Mouse (Mus musculus) ES-E14 (cell line): ENCODE data around the gene Dlst. TPM values are rescaled to one million over a fixed set of nuclear protein-coding genes. Genes with fewer than 3 reads are reported as not detected.

ENCODE experiments used
- DNase-seq: peaks from one replicate; pipeline ENCODE4 v3.0.0-alpha.2; 2013; ENCODE audit warnings: low read depth, low spot score
- H3K27ac ChIP-seq: 2 replicates; pipeline ENCODE4 v1.5.1; 2012; ENCODE audit warnings: low read depth, mild to moderate bottlenecking, low read length, moderate library complexity, mixed read lengths; ENCODE audit not compliant: poor library complexity, insufficient read depth, severe bottlenecking
- H3K36me3 ChIP-seq: 2 replicates; pipeline ENCODE4 v1.6.1; 2012; ENCODE audit warnings: mild to moderate bottlenecking, low read length, moderate library complexity, mixed read lengths; ENCODE audit not compliant: control insufficient read depth, poor library complexity, insufficient read depth, severe bottlenecking
- H3K4me1 ChIP-seq, 2 experiments: fragments of 150-350 bp in 1 of 2; sonication (generic) in 1 of 2; 2 replicates each; pipeline ENCODE4 v1.6.1; 2012; ENCODE audit warnings: low read length in 2 of 2, mild to moderate bottlenecking in 1 of 2, mixed read lengths in 1 of 2; ENCODE audit not compliant: control insufficient read depth in 2 of 2, insufficient read depth in 2 of 2, poor library complexity in 1 of 2
- H3K4me3 ChIP-seq, 2 experiments: fragments of 150-350 bp in 1 of 2; sonication (generic) in 1 of 2; 2 replicates each; pipeline ENCODE4 v1.5.1; 2012; ENCODE audit warnings: low read length in 2 of 2, low read depth in 1 of 2, mild to moderate bottlenecking in 1 of 2, mixed read lengths in 1 of 2; ENCODE audit not compliant: insufficient read depth in 1 of 2, poor library complexity in 1 of 2, severe bottlenecking in 1 of 2
- H3K9ac ChIP-seq: 2 replicates; pipeline ENCODE4 v1.6.1; 2012; ENCODE audit warnings: low read depth, mild to moderate bottlenecking, low read length, mixed read lengths; ENCODE audit not compliant: poor library complexity, insufficient read depth, severe bottlenecking
- H3K9me3 ChIP-seq: fragments of 150-350 bp; sonication (generic); 2 replicates; pipeline ENCODE4 v1.6.1; 2012; ENCODE audit warnings: low read depth, mild to moderate bottlenecking, low read length; ENCODE audit not compliant: control insufficient read depth, insufficient read depth
- CHD2 ChIP-seq: IDR thresholded peaks from 2 replicates; pipeline ENCODE4 v1.6.1; 2014; ENCODE audit warnings: mild to moderate bottlenecking, low read depth, low read length, inconsistent platforms
- HCFC1 ChIP-seq: IDR thresholded peaks from 2 replicates; pipeline ENCODE4 v1.6.1; 2012; ENCODE audit warnings: low read length, inconsistent platforms, borderline replicate concordance; ENCODE audit not compliant: insufficient read depth
- MAFK ChIP-seq: IDR thresholded peaks from 2 replicates; pipeline ENCODE4 v1.6.1; 2014; ENCODE audit warnings: mild to moderate bottlenecking, low read depth, low read length, inconsistent platforms; ENCODE audit not compliant: insufficient read depth
- ZC3H11A ChIP-seq: IDR thresholded peaks from 2 replicates; pipeline ENCODE4 v1.6.1; 2012; ENCODE audit warnings: low read depth, mild to moderate bottlenecking, inconsistent platforms, low read length, borderline replicate concordance
- ZNF384 ChIP-seq: IDR thresholded peaks from 2 replicates; pipeline ENCODE4 v1.6.1; 2012; ENCODE audit warnings: low read depth, low read length, inconsistent platforms
- in situ Hi-C, 2 experiments: fragments of 600-800 bp; cut with MboI; formaldehyde crosslinking; loops; one replicate each; pipeline ENCODE4 v1.15.1; 2025; ENCODE audit warnings: low sequenced_read_pairs in 2 of 2, inconsistent platforms in 1 of 2; ENCODE audit not compliant: unreplicated experiment in 2 of 2
- total RNA-seq: library from RNA; depleted of rRNA; stranded (reverse); fragments of 300-350 nt; gene quantifications from 2 replicates; pipeline ENCODE4 v1.2.3, GENCODE M21; 2012

The Dlst gene
- total RNA-seq, 1 experiment, result 98.8 TPM

GRCm38 (mm10) chr12:85170948-85171307, 60.3 kb downstream of the Dlst start:
- TF ChIP-seq ZC3H11A (no peak), HCFC1 (no peak), ZNF384 (no peak), MAFK (no peak), CHD2 (no peak)
- peaks cover 0 to 14% of the 10 kb centered on the region in 2 experiments; a peak in 1 of 4 replicates for H3K4me1 ChIP-seq
- H3K9me3 ChIP-seq, result no peaks in the 10 kb centered on the region
- no peak overlapping the region for H3K4me3 ChIP-seq
- H3K36me3 ChIP-seq, result no peaks in the 10 kb centered on the region
- no peak overlapping the region for H3K9ac ChIP-seq
- H3K27ac ChIP-seq, result no peak overlapping the region
- in situ Hi-C loops, result no loop called here
- DNase-seq, result no peak

- in situ Hi-C loops, result no loop called here
- DNase-seq, result no peak
- H3K4me3 ChIP-seq, result no peak overlapping the region
- no peaks in the 10 kb centered on the region for H3K36me3 ChIP-seq
- H3K9ac ChIP-seq, result no peak overlapping the region
- TF ChIP-seq ZNF384, result no peak
- no peak for TF ChIP-seq MAFK
- no peak for TF ChIP-seq ZC3H11A
- no peak for TF ChIP-seq HCFC1
- no peak for TF ChIP-seq CHD2
- H3K9me3 ChIP-seq, result no peaks in the 10 kb centered on the region
- H3K27ac ChIP-seq, result no peak overlapping the region
- peaks cover 0 to 20% of the 10 kb centered on the region in 2 experiments; a peak in 1 of 4 replicates for H3K4me1 ChIP-seq
Observed at GRCm38 (mm10) chr12:85174016-85174415, 63.4 kb downstream of the Dlst start.

GRCm38 (mm10) chr12:85175087-85175675, 64.5 kb downstream of the Dlst start:
- TF ChIP-seq CHD2, result no peak
- no peak for TF ChIP-seq HCFC1
- no peak for TF ChIP-seq ZNF384
- TF ChIP-seq ZC3H11A, result no peak
- no peak for TF ChIP-seq MAFK
- no peak overlapping the region; the same call in 1 of the 2 replicates for H3K27ac ChIP-seq
- peaks cover 0 to 16% of the 10 kb centered on the region in 2 experiments; a peak in 1 of 4 replicates for H3K4me1 ChIP-seq
- in situ Hi-C loops, result no loop called here
- no peaks in the 10 kb centered on the region for H3K36me3 ChIP-seq
- DNase-seq, result no peak
- no peaks in the 10 kb centered on the region for H3K9me3 ChIP-seq
- H3K9ac ChIP-seq, result no peak overlapping the region
- H3K4me3 ChIP-seq, result no peak overlapping the region

GRCm38 (mm10) chr12:85175926-85176845, 65.6 kb downstream of the Dlst start:
- no peak overlapping the region for H3K9ac ChIP-seq
- no peaks in the 10 kb centered on the region for H3K9me3 ChIP-seq
- H3K4me1 ChIP-seq, result peaks cover 0 to 16% of the 10 kb centered on the region in 2 experiments; a peak in 1 of 4 replicates
- no peak for DNase-seq
- no peak overlapping the region for H3K27ac ChIP-seq
- no peaks in the 10 kb centered on the region for H3K36me3 ChIP-seq
- no peak overlapping the region for H3K4me3 ChIP-seq
- no peak for TF ChIP-seq ZNF384
- no peak for TF ChIP-seq HCFC1
- no peak for TF ChIP-seq ZC3H11A
- no peak for TF ChIP-seq MAFK
- TF ChIP-seq CHD2, result no peak
- in situ Hi-C loops, result no loop called here
